Mouse (Mus musculus): ENCODE results near the gene Cabin1.

- no peak for TF ChIP-seq CTCF (IDR thresholded peaks at IDR 0.05; ENCODE audit: low read depth)
- no peak for TF ChIP-seq EP300 (optimal IDR thresholded peaks at IDR 0.05)
Measured at GRCm38 (mm10) chr10:75804217-75804616, 40.1 kb upstream of the Cabin1 start.

Measured in stomach, postnatal 0 days (tissue).